Mouse (Mus musculus): Measurements from ENCODE around the gene 1700029J07Rik. TPM values are rescaled to one million over a fixed set of nuclear protein-coding genes. Genes with fewer than 3 reads are reported as not detected.

The 1700029J07Rik gene
- total and polyA plus RNA-seq, 2 experiments from 2014 or later: 2.8 to 4.2 TPM

- H3K27me3 ChIP-seq (ENCODE audit: insufficient read depth, low read length): no peaks in the 10 kb centered on the region
- no peak overlapping the region for H3K9ac ChIP-seq
- H3K27ac ChIP-seq (ENCODE audit: low read depth, low read length): no peak overlapping the region
- H3K4me2 ChIP-seq (ENCODE audit: low read depth): no peak overlapping the region
- no peaks in the 10 kb centered on the region for H3K9me3 ChIP-seq (ENCODE audit: low read length)
- DNase-seq (no peak), ATAC-seq (no peak)
- H3K36me3 ChIP-seq (ENCODE audit: insufficient read depth): peaks cover 20% of the 10 kb centered on the region
- peak; percentile 32 for TF ChIP-seq CTCF (IDR thresholded peaks at IDR 0.05; ENCODE audit: low read depth)
- H3K4me1 ChIP-seq (ENCODE audit: insufficient read depth): no peaks in the 10 kb centered on the region
- 89% methylated on average over 2 of the region's 2 CpGs for WGBS
- H3K4me3 ChIP-seq (ENCODE audit: low read depth, low read length): no peak overlapping the region
Observed at GRCm38 (mm10) chr8:45994111-45994510, 19.1 kb upstream of the 1700029J07Rik start.

- Histone ChIP-seq H3K36me3 (ENCODE audit: insufficient read depth) (peaks cover 17% of the 10 kb centered on the region), H3K4me3 (ENCODE audit: low read depth, low read length) (no peak overlapping the region), H3K27me3 (ENCODE audit: insufficient read depth, low read length) (no peaks in the 10 kb centered on the region), H3K4me2 (ENCODE audit: low read depth) (no peak overlapping the region), H3K9me3 (ENCODE audit: low read length) (no peaks in the 10 kb centered on the region), H3K9ac (no peak overlapping the region), H3K27ac (ENCODE audit: low read depth, low read length) (no peak overlapping the region), H3K4me1 (ENCODE audit: insufficient read depth) (no peaks in the 10 kb centered on the region)
- DNase-seq: no peak
- ATAC-seq: no peak; the same call in 1 of the 2 replicates
- 88% methylated on average over 4 of the region's 4 CpGs for WGBS
- no peak for TF ChIP-seq CTCF (IDR thresholded peaks at IDR 0.05; ENCODE audit: low read depth)
Observed at GRCm38 (mm10) chr8:45990631-45991310, 15.7 kb upstream of the 1700029J07Rik start.

GRCm38 (mm10) chr8:45988189-45988588 is 13.1 kb upstream of the 1700029J07Rik start:
- ATAC-seq (no peak), DNase-seq (no peak)
- Histone ChIP-seq H3K27me3 (ENCODE audit: insufficient read depth, low read length) (no peaks in the 10 kb centered on the region), H3K4me3 (ENCODE audit: low read depth, low read length) (no peak overlapping the region), H3K9ac (no peak overlapping the region), H3K4me1 (ENCODE audit: insufficient read depth) (no peaks in the 10 kb centered on the region), H3K4me2 (ENCODE audit: low read depth) (no peak overlapping the region), H3K36me3 (ENCODE audit: insufficient read depth) (peaks cover 14% of the 10 kb centered on the region; the same call in 1 of the 2 replicates), H3K27ac (ENCODE audit: low read depth, low read length) (no peak overlapping the region), H3K9me3 (ENCODE audit: low read length) (no peaks in the 10 kb centered on the region)
- WGBS: 66% methylated on average over 2 of the region's 2 CpGs
- TF ChIP-seq CTCF (IDR thresholded peaks at IDR 0.05; ENCODE audit: low read depth): no peak

- H3K4me3 ChIP-seq (ENCODE audit: low read depth, low read length): no peak overlapping the region
- no peaks in the 10 kb centered on the region for H3K4me1 ChIP-seq (ENCODE audit: insufficient read depth)
- WGBS: 83% methylated on average over 3 of the region's 3 CpGs
- no peak for TF ChIP-seq CTCF (IDR thresholded peaks at IDR 0.05; ENCODE audit: low read depth)
- no peak overlapping the region for H3K27ac ChIP-seq (ENCODE audit: low read depth, low read length)
- DNase-seq (no peak), ATAC-seq (no peak)
- peaks cover 21% of the 10 kb centered on the region for H3K36me3 ChIP-seq (ENCODE audit: insufficient read depth)
- H3K9ac ChIP-seq: no peak overlapping the region
- no peaks in the 10 kb centered on the region for H3K27me3 ChIP-seq (ENCODE audit: insufficient read depth, low read length)
- no peaks in the 10 kb centered on the region for H3K9me3 ChIP-seq (ENCODE audit: low read length)
- no peak overlapping the region for H3K4me2 ChIP-seq (ENCODE audit: low read depth)
Observed at GRCm38 (mm10) chr8:45986665-45987064, 11.6 kb upstream of the 1700029J07Rik start.

- Histone ChIP-seq H3K9ac (peak overlapping the region; percentile 64), H3K9me3 (ENCODE audit: low read length) (no peaks in the 10 kb centered on the region), H3K4me2 (ENCODE audit: low read depth) (peak overlapping the region; percentile 86), H3K36me3 (ENCODE audit: insufficient read depth) (peaks cover 3% of the 10 kb centered on the region; the same call in 1 of the 2 replicates), H3K4me1 (ENCODE audit: insufficient read depth) (peaks cover 6% of the 10 kb centered on the region), H3K27me3 (ENCODE audit: insufficient read depth, low read length) (no peaks in the 10 kb centered on the region), H3K27ac (ENCODE audit: low read depth, low read length) (no peak overlapping the region), H3K4me3 (ENCODE audit: low read depth, low read length) (peak overlapping the region; percentile 65)
- no peak for TF ChIP-seq CTCF (IDR thresholded peaks at IDR 0.05; ENCODE audit: low read depth)
- 71% methylated on average over 11 of the region's 11 CpGs for WGBS
- no peak for DNase-seq
- no peak for ATAC-seq
Observed at GRCm38 (mm10) chr8:45975837-45976468, 901 bp upstream of the 1700029J07Rik start.

- ATAC-seq (no peak), DNase-seq (no peak)
- Histone ChIP-seq H3K4me3 (ENCODE audit: low read depth, low read length) (no peak overlapping the region), H3K27ac (ENCODE audit: low read depth, low read length) (no peak overlapping the region), H3K9ac (no peak overlapping the region), H3K9me3 (ENCODE audit: low read length) (no peaks in the 10 kb centered on the region), H3K36me3 (ENCODE audit: insufficient read depth) (no peaks in the 10 kb centered on the region), H3K4me2 (ENCODE audit: low read depth) (peak overlapping the region; percentile 86; the same call in 1 of the 2 replicates), H3K4me1 (ENCODE audit: insufficient read depth) (peaks cover 6% of the 10 kb centered on the region), H3K27me3 (ENCODE audit: insufficient read depth, low read length) (no peaks in the 10 kb centered on the region)
- 50% methylated on average over 8 of the region's 8 CpGs for WGBS
- no peak for TF ChIP-seq CTCF (IDR thresholded peaks at IDR 0.05; ENCODE audit: low read depth)
Observed at GRCm38 (mm10) chr8:45973988-45974505, 1.0 kb downstream of the 1700029J07Rik start.

DNA sequence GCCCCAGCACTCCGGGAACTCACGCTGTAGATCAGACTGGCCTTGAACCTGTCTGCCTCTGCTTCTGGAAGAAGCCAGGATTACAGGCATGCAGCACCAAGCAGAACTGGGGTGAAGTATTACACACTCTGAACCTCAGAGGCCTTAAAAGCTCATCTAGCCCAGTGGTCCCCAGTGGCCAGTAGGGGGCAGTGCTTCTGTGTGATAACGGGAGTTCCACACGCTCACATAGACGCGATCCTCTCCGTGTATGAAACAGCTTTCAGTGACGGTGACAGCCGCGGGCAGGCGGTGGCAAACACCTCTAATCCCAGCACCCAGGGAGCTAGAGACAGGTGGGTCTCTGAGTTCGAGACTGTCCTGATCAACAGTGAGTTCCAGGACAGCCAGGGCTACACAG is 4.2 kb downstream of the 1700029J07Rik start:
- Histone ChIP-seq H3K4me3 (ENCODE audit: low read depth, low read length) (no peak overlapping the region), H3K36me3 (ENCODE audit: insufficient read depth) (no peaks in the 10 kb centered on the region), H3K9me3 (ENCODE audit: low read length) (no peaks in the 10 kb centered on the region), H3K4me1 (ENCODE audit: insufficient read depth) (peaks cover 2% of the 10 kb centered on the region), H3K9ac (no peak overlapping the region), H3K4me2 (ENCODE audit: low read depth) (no peak overlapping the region), H3K27ac (ENCODE audit: low read depth, low read length) (no peak overlapping the region), H3K27me3 (ENCODE audit: insufficient read depth, low read length) (no peaks in the 10 kb centered on the region)
- DNase-seq (no peak), ATAC-seq (no peak)
- WGBS: 96% methylated on average over 12 of the region's 12 CpGs
- peak; percentile 34 for TF ChIP-seq CTCF (IDR thresholded peaks at IDR 0.05; ENCODE audit: low read depth)
